Mouse (Mus musculus) lung, embryonic 14.5 days (tissue): ENCODE results near the gene Phactr2. TPM values are rescaled to one million over a fixed set of nuclear protein-coding genes. Genes with fewer than 3 reads are reported as not detected.

Experiments
- ATAC-seq: fragments of 200-750 bp; cut with Nextera tagmentation; 2 replicates; pipeline ENCODE4 v1.8.0; 2017; ENCODE audit warnings: mild to moderate bottlenecking, moderate TSS enrichment, moderate library complexity; ENCODE audit not compliant: insufficient read depth
- DNase-seq: peaks from one replicate; pipeline ENCODE4 v3.0.0-alpha.2; 2015
- H3K27ac ChIP-seq: fragments of 300-500 bp; sonication (generic); 2 replicates; pipeline ENCODE4 v1.5.1; 2014; ENCODE audit warnings: low read depth, mild to moderate bottlenecking, moderate library complexity
- H3K27me3 ChIP-seq: fragments of 300-500 bp; sonication (generic); 2 replicates; pipeline ENCODE4 v1.6.1; 2014; ENCODE audit warnings: low read length, control low read depth; ENCODE audit not compliant: insufficient read depth
- H3K36me3 ChIP-seq: fragments of 300-500 bp; sonication (generic); 2 replicates; pipeline ENCODE4 v1.6.1; 2014; ENCODE audit warnings: control low read depth; ENCODE audit not compliant: insufficient read depth
- H3K4me1 ChIP-seq: fragments of 300-500 bp; sonication (generic); 2 replicates; pipeline ENCODE4 v1.6.1; 2014; ENCODE audit warnings: antibody characterized with exemption, control low read depth; ENCODE audit not compliant: insufficient read depth
- H3K4me2 ChIP-seq: fragments of 300-500 bp; sonication (generic); 2 replicates; pipeline ENCODE4 v1.6.1; 2014; ENCODE audit warnings: mild to moderate bottlenecking
- H3K4me3 ChIP-seq: fragments of 300-500 bp; sonication (generic); 2 replicates; pipeline ENCODE4 v1.5.1; 2014; ENCODE audit warnings: low read depth, low read length
- H3K9ac ChIP-seq: fragments of 300-500 bp; sonication (generic); 2 replicates; pipeline ENCODE4 v1.6.1; 2014
- H3K9me3 ChIP-seq: fragments of 300-500 bp; sonication (generic); 2 replicates; pipeline ENCODE4 v1.6.1; 2016; ENCODE audit warnings: low read depth, low read length, control low read depth
- CTCF ChIP-seq: IDR thresholded peaks from 2 replicates; pipeline ENCODE4 v1.5.1; 2016; ENCODE audit warnings: antibody characterized with exemption, low read depth
- WGBS: fragments of 180-500 bp; shearing (Covaris S2); extraction: QIAGEN DNeasy Blood & Tissue Kit; methylation state at CpG from one replicate; pipeline ENCODE4 v1.1.7; 2014; 5-methylcytosine and 5-hydroxymethylcytosine counted together
- polyA plus RNA-seq: library from polyadenylated mRNA; unstranded; fragments of >200 nt; fragmentation: Nextera tagmentation; extraction: Ambion mirVana; gene quantifications from 2 replicates; pipeline ENCODE4 v1.2.1, GENCODE M21; 2014

The Phactr2 gene
- polyA plus RNA-seq, 1 experiment from 2014 or later: 40.7 TPM

DNA sequence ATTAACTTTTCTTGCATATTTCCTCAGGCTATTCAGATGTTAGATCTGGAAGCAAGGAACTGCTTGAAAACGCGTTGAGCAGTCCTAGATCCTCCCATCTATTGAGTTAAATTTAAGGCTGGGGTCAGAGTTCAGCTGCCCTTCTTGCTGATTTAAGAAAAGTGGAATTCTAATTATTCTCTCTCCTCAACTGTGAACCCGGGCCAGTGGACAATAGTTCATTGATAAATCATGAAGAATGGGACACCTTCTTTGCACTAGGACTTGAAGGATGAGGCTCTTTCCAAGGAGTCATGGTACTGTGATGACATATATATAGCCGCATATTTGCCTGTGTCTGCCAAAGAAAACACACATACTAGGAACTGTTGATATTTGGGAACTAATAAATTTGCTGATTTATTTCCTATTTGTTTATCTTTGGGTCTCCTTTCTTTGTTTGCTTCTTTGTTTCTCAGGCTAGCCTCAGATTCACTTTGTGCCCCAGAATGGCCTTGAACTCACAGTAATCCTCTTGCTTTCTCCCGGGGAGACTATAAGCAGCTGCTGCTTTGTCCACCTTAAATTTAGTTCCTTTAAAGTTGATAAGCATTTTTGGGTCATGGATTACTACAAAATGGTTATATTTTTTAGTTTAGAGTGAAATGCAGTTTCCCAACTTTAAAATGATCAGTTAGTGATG lies 127.5 kb downstream of the Phactr2 start:
- no peak overlapping the region for H3K9ac ChIP-seq
- no peaks in the 10 kb centered on the region for H3K9me3 ChIP-seq
- DNase-seq (peak; percentile 51), ATAC-seq (0 out of 2 replicates have a peak, but pooled peaks have one; percentile 41)
- no peaks in the 10 kb centered on the region for H3K4me1 ChIP-seq
- 0 out of 2 replicates have a peak overlapping the region, but pooled peaks have one; percentile 13 for H3K27ac ChIP-seq
- H3K4me2 ChIP-seq: no peak overlapping the region
- no peak overlapping the region for H3K4me3 ChIP-seq
- no peaks in the 10 kb centered on the region for H3K36me3 ChIP-seq
- no peak for TF ChIP-seq CTCF
- WGBS: 41% methylated on average over 5 of the region's 5 CpGs
- no peaks in the 10 kb centered on the region for H3K27me3 ChIP-seq

DNA sequence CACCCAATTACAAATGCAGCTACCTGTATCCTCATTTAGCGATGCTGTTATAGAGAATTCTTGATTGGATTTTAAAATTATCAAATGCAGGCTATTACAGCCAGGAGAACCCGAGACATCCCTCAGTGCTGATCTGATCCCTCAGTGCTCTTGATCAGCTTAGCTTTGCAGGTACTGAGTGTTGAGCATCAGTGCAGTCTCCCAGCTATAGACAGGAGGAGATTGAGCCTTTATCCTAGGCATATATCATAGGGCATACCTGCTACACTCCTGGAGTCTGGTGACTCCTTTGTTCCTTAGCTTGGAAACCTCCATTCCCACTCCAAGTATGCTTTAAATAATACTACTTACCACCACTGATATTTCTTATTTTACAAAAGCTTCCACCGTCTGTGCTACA lies 133.6 kb downstream of the Phactr2 start:
- H3K36me3 ChIP-seq: no peaks in the 10 kb centered on the region
- H3K27me3 ChIP-seq: no peaks in the 10 kb centered on the region
- no peak overlapping the region for H3K9ac ChIP-seq
- no peaks in the 10 kb centered on the region for H3K4me1 ChIP-seq
- no peak overlapping the region for H3K27ac ChIP-seq
- WGBS: 91% methylated on average over 3 of the region's 3 CpGs
- no peak for TF ChIP-seq CTCF
- H3K4me3 ChIP-seq: no peak overlapping the region
- ATAC-seq (no peak), DNase-seq (no peak)
- no peak overlapping the region for H3K4me2 ChIP-seq
- no peaks in the 10 kb centered on the region for H3K9me3 ChIP-seq

DNA sequence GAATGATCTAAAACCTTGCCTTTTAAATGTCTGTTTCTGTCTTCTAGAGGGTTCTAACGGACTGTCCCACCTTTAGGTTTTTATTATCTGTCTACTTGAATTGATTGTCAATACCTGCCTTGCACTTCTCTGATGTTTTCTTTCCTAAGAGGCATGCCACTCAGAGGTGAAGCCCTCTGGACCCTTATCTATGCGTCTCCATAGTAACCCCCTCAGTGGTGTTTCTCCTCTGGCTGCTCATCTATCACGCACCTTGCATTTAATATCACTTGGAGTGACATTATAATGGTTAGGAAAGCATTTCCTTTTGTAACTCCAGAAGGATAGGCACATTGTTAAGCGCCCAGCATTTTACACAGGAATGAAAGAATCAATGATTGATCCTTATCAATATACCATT lies 137.2 kb downstream of the Phactr2 start:
- H3K4me3 ChIP-seq: no peak overlapping the region
- no peaks in the 10 kb centered on the region for H3K4me1 ChIP-seq
- no peak for ATAC-seq
- no peaks in the 10 kb centered on the region for H3K36me3 ChIP-seq
- DNase-seq: no peak
- no peak overlapping the region for H3K27ac ChIP-seq
- no peaks in the 10 kb centered on the region for H3K9me3 ChIP-seq
- no peak for TF ChIP-seq CTCF
- H3K4me2 ChIP-seq: no peak overlapping the region
- 41% methylated on average over 4 of the region's 4 CpGs for WGBS
- no peaks in the 10 kb centered on the region for H3K27me3 ChIP-seq
- H3K9ac ChIP-seq: no peak overlapping the region

DNA sequence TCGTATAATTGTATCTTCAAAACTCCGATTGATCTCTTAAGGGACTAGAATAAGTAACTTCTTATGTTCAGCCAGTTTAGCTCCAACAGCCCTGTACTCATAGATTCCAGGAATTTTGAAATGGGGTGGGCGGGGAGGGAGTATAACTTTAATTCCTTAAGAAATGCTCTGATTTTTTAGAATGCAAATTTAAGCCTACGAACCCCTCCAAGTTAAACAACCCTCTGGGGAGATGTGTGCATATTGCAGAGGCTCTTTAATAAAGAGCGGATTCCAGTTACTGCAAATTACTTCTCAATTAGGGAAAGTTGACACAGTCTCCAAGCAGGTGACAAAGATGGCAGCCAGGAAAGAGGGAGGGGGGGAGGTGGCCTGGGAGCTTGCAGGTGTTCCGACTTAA lies 138.4 kb downstream of the Phactr2 start:
- no peak for DNase-seq
- ATAC-seq: no peak
- WGBS: 74% methylated on average over 6 of the region's 6 CpGs
- H3K4me3 ChIP-seq: no peak overlapping the region
- no peak overlapping the region for H3K4me2 ChIP-seq
- no peak overlapping the region for H3K27ac ChIP-seq
- H3K4me1 ChIP-seq: peaks cover 3% of the 10 kb centered on the region; the same call in 1 of the 2 replicates
- no peaks in the 10 kb centered on the region for H3K27me3 ChIP-seq
- H3K9ac ChIP-seq: no peak overlapping the region
- H3K36me3 ChIP-seq: no peaks in the 10 kb centered on the region
- H3K9me3 ChIP-seq: no peaks in the 10 kb centered on the region
- TF ChIP-seq CTCF: no peak

DNA sequence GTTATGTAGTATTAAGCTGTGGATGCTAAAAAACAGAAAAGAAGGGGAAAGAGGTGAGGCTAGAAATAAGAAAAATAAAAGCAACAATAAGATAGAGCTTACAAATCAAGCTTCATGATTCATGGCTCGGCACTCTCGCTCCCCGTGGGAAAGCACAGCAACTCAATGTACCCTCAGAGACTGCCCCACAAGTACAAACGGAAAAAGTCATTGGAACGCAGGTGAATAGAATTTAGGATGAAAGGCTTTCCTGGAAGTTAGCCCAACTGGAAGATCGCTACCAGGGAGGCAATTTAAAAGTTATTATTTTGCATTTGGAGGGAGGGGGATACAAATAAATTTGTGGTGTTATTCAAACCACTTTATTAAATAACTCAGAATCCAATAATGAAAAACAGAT lies 138.9 kb downstream of the Phactr2 start:
- H3K36me3 ChIP-seq: no peaks in the 10 kb centered on the region
- no peak overlapping the region for H3K4me2 ChIP-seq
- H3K27me3 ChIP-seq: no peaks in the 10 kb centered on the region
- H3K4me3 ChIP-seq: no peak overlapping the region
- no peak for TF ChIP-seq CTCF
- ATAC-seq (no peak), DNase-seq (no peak)
- 68% methylated on average over 6 of the region's 6 CpGs for WGBS
- no peak overlapping the region for H3K27ac ChIP-seq
- H3K9ac ChIP-seq: no peak overlapping the region
- peaks cover 8% of the 10 kb centered on the region; the same call in 1 of the 2 replicates for H3K4me1 ChIP-seq
- no peaks in the 10 kb centered on the region for H3K9me3 ChIP-seq

DNA sequence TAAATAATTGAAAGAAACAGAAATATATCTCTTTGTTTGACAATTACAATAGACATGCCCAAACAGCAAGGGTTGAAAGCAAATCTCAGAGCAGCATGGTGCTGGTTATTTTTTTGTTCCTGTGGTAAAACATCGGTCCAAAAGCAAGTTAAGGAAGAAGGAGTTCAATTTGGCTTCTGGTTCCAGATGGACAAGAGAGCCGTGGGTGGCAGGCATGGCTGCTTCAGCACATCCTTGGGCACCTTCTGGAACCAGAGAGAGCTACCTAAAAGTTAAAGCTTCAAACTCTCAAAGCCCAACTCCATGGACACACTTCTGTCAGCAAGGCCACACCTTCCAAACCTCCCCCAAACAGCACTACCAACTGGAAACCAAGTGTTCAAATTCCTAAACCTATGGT lies 140.4 kb downstream of the Phactr2 start:
- Histone ChIP-seq H3K27me3 (no peaks in the 10 kb centered on the region), H3K9ac (no peak overlapping the region), H3K4me1 (peaks cover 13% of the 10 kb centered on the region; the same call in 1 of the 2 replicates), H3K27ac (no peak overlapping the region), H3K4me2 (no peak overlapping the region), H3K9me3 (no peaks in the 10 kb centered on the region), H3K36me3 (no peaks in the 10 kb centered on the region), H3K4me3 (no peak overlapping the region)
- no peak for TF ChIP-seq CTCF
- DNase-seq (no peak), ATAC-seq (no peak)
- 75% methylated on average over 2 of the region's 2 CpGs for WGBS

DNA sequence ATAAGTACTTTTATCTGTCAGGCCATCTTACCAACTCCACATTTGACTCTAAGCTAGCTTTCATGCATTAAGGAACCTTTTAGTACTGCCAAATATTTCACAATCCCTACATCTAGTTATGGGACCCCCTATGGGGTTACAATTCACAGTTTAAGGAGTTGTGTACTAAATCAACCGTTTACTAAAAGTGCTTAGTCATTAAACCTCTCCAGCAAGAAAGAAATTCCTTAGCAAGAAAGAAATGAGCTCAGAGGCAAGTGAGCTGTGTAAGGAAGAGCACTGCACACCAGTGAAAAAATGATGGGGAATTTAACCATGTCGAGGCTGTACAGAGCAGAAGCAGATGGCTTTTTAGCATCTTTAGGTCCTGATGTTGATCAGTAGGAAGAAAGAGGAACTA lies 141.2 kb downstream of the Phactr2 start:
- H3K4me3 ChIP-seq: no peak overlapping the region
- no peak for DNase-seq
- H3K4me1 ChIP-seq: peaks cover 14% of the 10 kb centered on the region; the same call in 1 of the 2 replicates
- no peak overlapping the region for H3K4me2 ChIP-seq
- H3K27me3 ChIP-seq: no peaks in the 10 kb centered on the region
- H3K27ac ChIP-seq: no peak overlapping the region
- H3K36me3 ChIP-seq: no peaks in the 10 kb centered on the region
- ATAC-seq: no peak
- WGBS: 44% methylated on average over 2 of the region's 2 CpGs
- TF ChIP-seq CTCF: no peak
- no peaks in the 10 kb centered on the region for H3K9me3 ChIP-seq
- H3K9ac ChIP-seq: no peak overlapping the region
